Mouse (Mus musculus) left cerebral cortex, adult 11 months (tissue): Measurements from ENCODE around the gene Hsph1.

Experiments
- DNase-seq: peaks from one replicate; pipeline ENCODE4 v3.0.0; 2022; ENCODE audit warnings: low spot score

Hsph1 gene

GRCm38 (mm10) chr5:149636075-149636920, at the start of gene Hsph1:
Gene Hsph1 (minus strand): TSS chr5:149636376.
- peak; percentile 99 for DNase-seq

GRCm38 (mm10) chr5:149680946-149681345, 44.8 kb upstream of the Hsph1 start:
- DNase-seq = no peak

GRCm38 (mm10) chr5:149679886-149680285, 43.7 kb upstream of the Hsph1 start:
- DNase-seq = no peak

- DNase-seq = no peak
These were observed 43.2 kb upstream of the Hsph1 start for GRCm38 (mm10) chr5:149679362-149679761.

- DNase-seq = no peak
These were observed 42.8 kb upstream of the Hsph1 start for GRCm38 (mm10) chr5:149678990-149679348.

GRCm38 (mm10) chr5:149678100-149678989, 42.2 kb upstream of the Hsph1 start, which contains the start of gene B3glct:
Gene B3glct (plus strand): TSS chr5:149678230.
- peak; percentile 61 for DNase-seq

- DNase-seq = no peak
These were observed 41.0 kb upstream of the Hsph1 start for GRCm38 (mm10) chr5:149677196-149677595.

GRCm38 (mm10) chr5:149663417-149663816, 27.2 kb upstream of the Hsph1 start:
- no peak for DNase-seq

- no peak for DNase-seq
These were observed 26.8 kb upstream of the Hsph1 start for GRCm38 (mm10) chr5:149662980-149663379.

GRCm38 (mm10) chr5:149661428-149661827, 25.3 kb upstream of the Hsph1 start:
- DNase-seq = no peak

- no peak for DNase-seq
These were observed 23.2 kb upstream of the Hsph1 start for GRCm38 (mm10) chr5:149659414-149659780.

GRCm38 (mm10) chr5:149658741-149659413, 22.7 kb upstream of the Hsph1 start:
- no peak for DNase-seq

- DNase-seq = no peak
These were observed 21.8 kb upstream of the Hsph1 start for GRCm38 (mm10) chr5:149658022-149658421.

- no peak for DNase-seq
These were observed 19.5 kb upstream of the Hsph1 start for GRCm38 (mm10) chr5:149655636-149656035.

- no peak for DNase-seq
These were observed 14.0 kb upstream of the Hsph1 start for GRCm38 (mm10) chr5:149650179-149650553.

GRCm38 (mm10) chr5:149649499-149650178, 13.5 kb upstream of the Hsph1 start:
- DNase-seq = no peak

- no peak for DNase-seq
These were observed 12.8 kb upstream of the Hsph1 start for GRCm38 (mm10) chr5:149648895-149649406.

GRCm38 (mm10) chr5:149648196-149648595, 12.0 kb upstream of the Hsph1 start:
- DNase-seq = no peak

GRCm38 (mm10) chr5:149647367-149648115, 11.4 kb upstream of the Hsph1 start:
- DNase-seq = no peak

- peak; percentile 43 for DNase-seq
These were observed 6.8 kb upstream of the Hsph1 start for GRCm38 (mm10) chr5:149642783-149643509.
